Mouse (Mus musculus): ENCODE results near the gene Uba2. TPM values are rescaled to one million over a fixed set of nuclear protein-coding genes. Genes with fewer than 3 reads are reported as not detected.
"Not testable (repeated sequence)": the region's sequence is repeated elsewhere in the genome, so short reads cannot be mapped to it uniquely, and the experiment has no call there.

The Uba2 gene
- total and polyA plus RNA-seq, 2 experiments from 2014 or later: 118 to 123 TPM

DNA sequence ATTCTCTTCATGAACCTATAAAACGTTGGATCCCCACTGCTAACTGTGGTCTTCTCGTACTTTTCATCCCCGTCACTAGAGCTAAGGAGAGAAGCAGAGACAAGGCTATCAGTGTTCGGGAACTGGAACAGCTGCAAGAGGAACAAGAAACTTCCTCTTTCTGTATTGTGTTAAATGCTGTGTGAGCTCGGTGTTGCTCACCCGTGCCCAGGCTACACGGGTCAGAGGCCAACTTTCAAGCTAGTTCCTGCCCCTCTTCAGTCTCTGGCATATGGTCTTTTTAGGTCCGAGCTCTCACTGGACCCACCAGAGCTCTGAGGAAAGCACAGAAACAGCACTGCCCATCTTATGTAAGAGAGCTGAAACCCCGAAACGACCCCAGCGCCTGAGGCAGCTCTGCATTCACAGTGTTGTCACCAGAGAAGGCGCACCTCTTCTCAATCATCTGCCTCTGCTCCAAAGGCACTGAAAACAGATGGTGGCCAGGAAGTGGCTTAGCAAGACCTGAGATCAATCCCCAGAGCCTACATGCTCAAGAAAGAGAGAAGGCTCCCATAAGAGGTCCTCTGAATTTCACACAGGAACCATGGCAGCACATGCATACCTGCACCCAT is 20.1 kb upstream of the Uba2 start:
- no peak overlapping the region for H3K4me3 ChIP-seq (ENCODE audit: low read length)
- H3K36me3 ChIP-seq (ENCODE audit: insufficient read depth, low read length): peaks cover 52% of the 10 kb centered on the region
- H3K4me2 ChIP-seq (ENCODE audit: low read depth, low read length): no peak overlapping the region
- no peaks in the 10 kb centered on the region for H3K27me3 ChIP-seq (ENCODE audit: insufficient read depth, low read length)
- TF ChIP-seq CTCF (IDR thresholded peaks at IDR 0.05; ENCODE audit: low read depth): no peak
- no peaks in the 10 kb centered on the region for H3K9me3 ChIP-seq (ENCODE audit: low read length)
- ATAC-seq (no peak), DNase-seq (ENCODE audit: low spot score) (no peak)
- no peak overlapping the region for H3K9ac ChIP-seq (replicated peaks; ENCODE audit: low read length)
- no peaks in the 10 kb centered on the region for H3K4me1 ChIP-seq (ENCODE audit: insufficient read depth, low read length)
- 86% methylated on average over 12 of the region's 12 CpGs for WGBS
- H3K27ac ChIP-seq: no peak overlapping the region

DNA sequence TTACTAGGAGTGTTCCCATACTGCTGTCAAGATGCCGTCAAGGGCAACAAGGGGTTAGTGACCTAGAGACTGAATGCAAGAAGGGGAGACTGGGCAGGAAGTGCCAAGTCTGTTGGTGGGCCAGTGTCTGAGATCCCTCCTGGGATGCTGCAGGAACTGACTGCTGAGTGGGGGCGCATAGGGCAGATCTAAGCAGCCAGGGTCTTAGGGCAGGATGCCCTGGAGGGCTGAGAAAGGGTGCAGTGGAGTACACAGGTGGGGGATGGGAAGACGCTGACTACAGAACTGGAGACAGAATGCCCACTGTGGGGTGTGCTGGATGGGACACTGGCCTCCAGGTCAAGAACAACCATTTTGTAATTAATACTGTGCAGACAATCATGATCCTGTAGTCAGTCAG is 14.4 kb upstream of the Uba2 start:
- 84% methylated on average over 3 of the region's 3 CpGs for WGBS
- H3K27ac ChIP-seq: no peak overlapping the region
- no peak overlapping the region for H3K4me2 ChIP-seq (ENCODE audit: low read depth, low read length)
- DNase-seq (ENCODE audit: low spot score): no peak
- no peak for TF ChIP-seq CTCF (IDR thresholded peaks at IDR 0.05; ENCODE audit: low read depth)
- no peaks in the 10 kb centered on the region for H3K9me3 ChIP-seq (ENCODE audit: low read length)
- ATAC-seq: peak; percentile 21; the same call in 1 of the 2 replicates
- no peak overlapping the region for H3K4me3 ChIP-seq (ENCODE audit: low read length)
- H3K4me1 ChIP-seq (ENCODE audit: insufficient read depth, low read length): no peaks in the 10 kb centered on the region
- H3K9ac ChIP-seq (replicated peaks; ENCODE audit: low read length): no peak overlapping the region
- H3K27me3 ChIP-seq (ENCODE audit: insufficient read depth, low read length): no peaks in the 10 kb centered on the region
- H3K36me3 ChIP-seq (ENCODE audit: insufficient read depth, low read length): peaks cover 43% of the 10 kb centered on the region

DNA sequence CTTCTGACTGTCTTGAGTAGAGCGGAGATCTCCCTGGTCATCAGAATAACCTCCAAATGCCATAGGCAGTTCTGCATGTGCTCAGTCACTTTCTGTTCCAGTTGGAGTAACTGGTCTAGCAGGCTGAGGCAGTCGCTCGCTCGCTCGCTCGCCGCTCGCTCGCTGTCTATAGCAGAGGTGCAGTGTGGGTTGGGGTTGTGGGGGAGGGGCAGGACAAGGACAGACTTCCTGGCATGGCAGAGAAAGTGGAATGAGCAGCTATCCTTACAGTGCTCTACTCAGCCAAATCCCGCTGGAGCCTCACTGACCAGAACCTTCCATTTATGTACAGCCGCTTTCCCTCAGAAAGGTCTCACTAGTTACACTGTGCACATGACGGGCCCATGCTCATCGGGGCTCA is 14.0 kb upstream of the Uba2 start:
- Histone ChIP-seq H3K9ac (replicated peaks; ENCODE audit: low read length) (no peak overlapping the region), H3K27me3 (ENCODE audit: insufficient read depth, low read length) (no peaks in the 10 kb centered on the region), H3K4me3 (ENCODE audit: low read length) (no peak overlapping the region), H3K27ac (no peak overlapping the region), H3K36me3 (ENCODE audit: insufficient read depth, low read length) (peaks cover 41% of the 10 kb centered on the region), H3K4me1 (ENCODE audit: insufficient read depth, low read length) (no peaks in the 10 kb centered on the region), H3K9me3 (ENCODE audit: low read length) (no peaks in the 10 kb centered on the region), H3K4me2 (ENCODE audit: low read depth, low read length) (no peak overlapping the region)
- ATAC-seq: peak; percentile 12; the same call in 1 of the 2 replicates
- no peak for DNase-seq (ENCODE audit: low spot score)
- TF ChIP-seq CTCF (IDR thresholded peaks at IDR 0.05; ENCODE audit: low read depth): no peak
- WGBS: 90% methylated on average over 13 of the region's 13 CpGs

DNA sequence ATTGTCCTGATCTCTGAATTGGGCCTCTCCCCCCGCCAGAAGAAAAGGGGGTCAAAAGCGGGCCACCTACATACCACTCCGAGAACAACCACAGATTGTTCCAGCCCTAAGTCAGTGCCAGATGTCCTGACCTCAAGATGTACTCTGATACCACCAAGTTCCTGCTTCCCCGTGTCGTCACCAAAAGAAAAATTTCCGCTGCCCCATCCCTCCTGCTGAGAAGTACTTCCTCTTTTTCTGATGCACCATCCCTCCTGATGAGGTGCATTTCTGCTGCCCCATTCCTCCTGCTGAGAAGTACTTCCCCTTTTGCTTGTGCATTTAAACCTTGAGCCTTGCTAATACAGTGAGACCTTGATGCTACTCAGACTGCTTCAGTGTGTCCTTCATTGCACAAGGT is 6.8 kb upstream of the Uba2 start:
- H3K27ac ChIP-seq; H3K9ac ChIP-seq (replicated peaks; ENCODE audit: low read length); ATAC-seq; H3K9me3 ChIP-seq (ENCODE audit: low read length); H3K27me3 ChIP-seq (ENCODE audit: insufficient read depth, low read length); H3K4me1 ChIP-seq (ENCODE audit: insufficient read depth, low read length); H3K4me2 ChIP-seq (ENCODE audit: low read depth, low read length); DNase-seq (ENCODE audit: low spot score); H3K36me3 ChIP-seq (ENCODE audit: insufficient read depth, low read length); H3K4me3 ChIP-seq (ENCODE audit: low read length): not testable (repeated sequence)
- 81% methylated on average over 6 of the region's 6 CpGs for WGBS

DNA sequence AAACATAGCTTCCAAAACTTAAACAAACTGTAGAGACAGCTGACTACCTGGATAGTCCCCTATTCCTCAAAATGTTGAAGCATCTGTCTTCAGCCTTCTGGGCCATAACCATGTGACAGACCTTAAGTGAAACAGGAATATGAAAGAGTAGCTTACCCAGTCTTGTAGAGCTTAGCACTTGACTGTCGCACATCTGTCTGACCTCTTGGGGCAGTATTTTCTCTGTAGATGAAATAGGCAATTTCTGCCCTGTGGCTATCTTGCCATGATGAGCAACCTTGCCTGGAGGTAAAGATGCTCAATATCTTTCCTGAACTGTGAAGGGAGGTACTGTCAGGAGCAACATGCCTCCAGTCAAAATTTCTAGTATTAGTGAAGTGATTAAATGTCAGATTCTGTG is 2.9 kb upstream of the Uba2 start:
- Histone ChIP-seq H3K4me3 (ENCODE audit: low read length) (no peak overlapping the region), H3K36me3 (ENCODE audit: insufficient read depth, low read length) (no peaks in the 10 kb centered on the region), H3K27me3 (ENCODE audit: insufficient read depth, low read length) (no peaks in the 10 kb centered on the region), H3K27ac (no peak overlapping the region), H3K9me3 (ENCODE audit: low read length) (no peaks in the 10 kb centered on the region), H3K9ac (replicated peaks; ENCODE audit: low read length) (no peak overlapping the region), H3K4me1 (ENCODE audit: insufficient read depth, low read length) (no peaks in the 10 kb centered on the region), H3K4me2 (ENCODE audit: low read depth, low read length) (no peak overlapping the region)
- DNase-seq (ENCODE audit: low spot score): no peak
- ATAC-seq: no peak
- TF ChIP-seq CTCF (IDR thresholded peaks at IDR 0.05; ENCODE audit: low read depth): no peak
- WGBS: 59% methylated on average over 1 of the region's 1 CpGs

DNA sequence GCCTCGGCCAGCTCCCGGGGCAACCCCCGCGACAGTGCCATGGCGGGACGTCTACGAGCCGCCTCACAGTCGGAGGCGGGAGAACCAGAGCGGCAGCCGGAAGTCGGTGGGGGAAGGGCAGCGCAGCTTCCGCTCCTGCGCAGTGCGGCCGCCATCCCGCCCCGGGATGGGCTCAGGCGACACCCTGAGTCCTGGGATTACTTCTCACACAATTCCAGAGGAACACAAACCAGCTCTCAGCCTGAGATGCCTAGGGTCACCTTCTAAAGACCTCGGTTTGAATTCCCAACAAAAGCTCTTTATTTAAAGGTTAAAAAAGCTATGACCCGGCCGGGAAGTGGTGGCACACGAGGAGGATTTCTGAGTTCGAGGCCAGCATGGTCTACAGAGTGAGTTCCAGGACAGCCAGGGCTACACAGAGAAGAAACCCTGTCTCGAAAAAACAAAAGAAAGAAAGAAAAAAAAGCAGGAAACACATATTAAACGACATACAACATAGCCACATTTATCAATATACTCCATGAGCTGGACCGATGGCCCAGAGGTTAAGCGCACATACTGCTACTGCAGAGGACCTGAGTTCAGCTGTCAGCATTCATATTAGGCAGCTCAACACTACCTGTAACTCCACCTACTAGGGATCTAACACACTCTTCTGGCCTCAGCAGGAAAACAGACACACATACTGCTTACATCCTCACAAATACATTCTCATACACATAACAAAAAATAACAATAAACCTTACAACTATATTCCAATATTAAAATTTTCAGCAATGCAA is 738 bp downstream of the Uba2 start:
- peak overlapping the region; percentile 76 for H3K4me2 ChIP-seq (ENCODE audit: low read depth, low read length)
- H3K36me3 ChIP-seq (ENCODE audit: insufficient read depth, low read length): peaks cover 9% of the 10 kb centered on the region
- DNase-seq (ENCODE audit: low spot score): peak; percentile 94
- H3K27ac ChIP-seq: peak overlapping the region; percentile 84
- peak overlapping the region; percentile 81 for H3K9ac ChIP-seq (replicated peaks; ENCODE audit: low read length)
- no peaks in the 10 kb centered on the region for H3K4me1 ChIP-seq (ENCODE audit: insufficient read depth, low read length)
- peak; percentile 97 for ATAC-seq
- TF ChIP-seq CTCF (IDR thresholded peaks at IDR 0.05; ENCODE audit: low read depth): no peak
- H3K27me3 ChIP-seq (ENCODE audit: insufficient read depth, low read length): no peaks in the 10 kb centered on the region
- H3K9me3 ChIP-seq (ENCODE audit: low read length): no peaks in the 10 kb centered on the region
- 10% methylated on average over 30 of the region's 30 CpGs for WGBS
- peak overlapping the region; percentile 98 for H3K4me3 ChIP-seq (ENCODE audit: low read length)

Data from hindbrain, postnatal 0 days (tissue).